Mouse (Mus musculus) midbrain, postnatal 0 days (tissue): Measurements from ENCODE around the gene Col5a1. TPM values are rescaled to one million over a fixed set of nuclear protein-coding genes. Genes with fewer than 3 reads are reported as not detected.

Source experiments
- ATAC-seq: fragments of 200-750 bp; cut with Nextera tagmentation; 2 replicates; pipeline ENCODE4 v1.8.0; 2017; ENCODE audit warnings: moderate number of reproducible peaks, mild to moderate bottlenecking, moderate TSS enrichment, moderate library complexity; ENCODE audit not compliant: low FRiP score
- DNase-seq: peaks from one replicate; pipeline ENCODE4 v3.0.0-alpha.2; 2015; ENCODE audit warnings: low spot score
- H3K27ac ChIP-seq: fragments of 300-500 bp; sonication (generic); 2 replicates; pipeline ENCODE4 v1.5.1; 2014; ENCODE audit warnings: low read depth, mild to moderate bottlenecking, low read length, mixed read lengths
- H3K27me3 ChIP-seq: fragments of 300-500 bp; sonication (generic); 2 replicates; pipeline ENCODE4 v1.6.1; 2014; ENCODE audit warnings: low read length, control low read depth, mixed read lengths; ENCODE audit not compliant: insufficient read depth
- H3K36me3 ChIP-seq: fragments of 300-500 bp; sonication (generic); 2 replicates; pipeline ENCODE4 v1.6.1; 2014; ENCODE audit warnings: low read length, control low read depth, mixed read lengths; ENCODE audit not compliant: insufficient read depth
- H3K4me1 ChIP-seq: fragments of 300-500 bp; sonication (generic); 2 replicates; pipeline ENCODE4 v1.6.1; 2014; ENCODE audit warnings: mild to moderate bottlenecking, control low read depth, antibody characterized with exemption, low read length, mixed read lengths; ENCODE audit not compliant: insufficient read depth
- H3K4me2 ChIP-seq: fragments of 300-500 bp; sonication (generic); 2 replicates; pipeline ENCODE4 v1.6.1; 2014; ENCODE audit warnings: low read depth, mild to moderate bottlenecking, low read length, mixed read lengths; ENCODE audit not compliant: poor library complexity, severe bottlenecking
- H3K4me3 ChIP-seq: fragments of 300-500 bp; sonication (generic); 2 replicates; pipeline ENCODE4 v1.5.1; 2014; ENCODE audit warnings: low read depth, mild to moderate bottlenecking, low read length, moderate library complexity
- H3K9ac ChIP-seq: fragments of 300-500 bp; sonication (generic); replicated peaks from 2 replicates; pipeline ENCODE4 v1.6.1; 2014; ENCODE audit warnings: mild to moderate bottlenecking, low read length, moderate library complexity, mixed read lengths; ENCODE audit not compliant: poor library complexity, severe bottlenecking
- H3K9me3 ChIP-seq: fragments of 300-500 bp; sonication (generic); 2 replicates; pipeline ENCODE4 v1.6.1; 2016; ENCODE audit warnings: low read length, control low read depth
- CTCF ChIP-seq: IDR thresholded peaks from 2 replicates; pipeline ENCODE4 v1.5.1; 2016; ENCODE audit warnings: antibody characterized with exemption, mild to moderate bottlenecking
- WGBS: fragments of 180-500 bp; shearing (Covaris S2); extraction: QIAGEN DNeasy Blood & Tissue Kit; methylation state at CpG from one replicate; pipeline ENCODE4 v1.1.7; 2014; 5-methylcytosine and 5-hydroxymethylcytosine counted together
- polyA plus RNA-seq: library from polyadenylated mRNA; unstranded; fragments of >200 nt; fragmentation: Nextera tagmentation; extraction: Ambion mirVana; gene quantifications from 2 replicates; pipeline ENCODE4 v1.2.1, GENCODE M21; 2015
- total RNA-seq: library from RNA; depleted of rRNA; stranded (reverse); fragments of >200 nt; gene quantifications from 2 replicates; pipeline ENCODE4 v1.2.3, GENCODE M21; 2014

Gene Col5a1
- total and polyA plus RNA-seq, 2 experiments from 2014 or later: 5.6 to 16.9 TPM

DNA sequence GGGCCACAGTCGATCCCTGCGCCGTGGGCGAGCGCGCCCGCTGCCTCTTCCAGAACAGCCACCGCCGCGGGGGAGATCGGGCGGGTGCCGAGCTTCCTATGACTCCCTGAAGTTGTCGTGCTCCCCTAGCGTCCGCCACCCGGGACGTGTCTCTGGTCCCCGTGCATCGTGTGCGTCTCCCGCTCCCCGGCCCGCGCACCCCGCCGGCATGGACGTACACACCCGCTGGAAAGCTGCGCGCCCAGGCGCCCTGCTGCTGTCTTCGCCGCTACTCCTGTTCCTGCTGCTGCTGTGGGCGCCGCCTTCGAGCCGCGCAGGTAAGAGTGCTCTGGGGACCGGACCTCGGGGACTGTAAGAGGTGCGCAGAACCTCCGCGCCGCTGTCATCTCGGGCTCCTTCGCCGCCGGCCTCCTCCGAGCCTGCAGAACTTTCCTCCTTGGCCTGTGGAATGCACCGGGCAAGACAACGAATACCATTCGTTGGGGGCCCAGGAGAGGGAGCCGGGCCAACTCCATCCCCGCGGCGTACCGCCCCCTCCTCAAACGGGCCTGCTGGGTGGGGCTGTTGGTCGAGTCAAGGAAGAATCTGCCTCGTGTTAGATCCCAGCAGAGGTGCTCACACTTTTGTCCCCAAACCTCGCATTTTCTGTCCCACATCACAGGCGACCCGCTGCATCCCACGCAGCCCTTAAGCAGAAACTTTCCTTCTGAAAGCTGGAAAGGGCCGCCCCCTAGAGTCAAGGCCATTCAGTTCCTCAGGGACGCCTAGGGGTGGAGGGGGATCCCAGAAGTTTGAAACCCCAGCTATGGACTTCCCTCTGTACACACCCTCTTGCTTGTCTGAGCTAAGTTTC lies 609 bp downstream of the Col5a1 start:
- H3K27ac ChIP-seq: no peak overlapping the region
- under 1% methylated on average over 64 of the region's 67 CpGs for WGBS
- 0 out of 2 replicates have a peak, but pooled peaks have one; percentile 21 for ATAC-seq

DNA sequence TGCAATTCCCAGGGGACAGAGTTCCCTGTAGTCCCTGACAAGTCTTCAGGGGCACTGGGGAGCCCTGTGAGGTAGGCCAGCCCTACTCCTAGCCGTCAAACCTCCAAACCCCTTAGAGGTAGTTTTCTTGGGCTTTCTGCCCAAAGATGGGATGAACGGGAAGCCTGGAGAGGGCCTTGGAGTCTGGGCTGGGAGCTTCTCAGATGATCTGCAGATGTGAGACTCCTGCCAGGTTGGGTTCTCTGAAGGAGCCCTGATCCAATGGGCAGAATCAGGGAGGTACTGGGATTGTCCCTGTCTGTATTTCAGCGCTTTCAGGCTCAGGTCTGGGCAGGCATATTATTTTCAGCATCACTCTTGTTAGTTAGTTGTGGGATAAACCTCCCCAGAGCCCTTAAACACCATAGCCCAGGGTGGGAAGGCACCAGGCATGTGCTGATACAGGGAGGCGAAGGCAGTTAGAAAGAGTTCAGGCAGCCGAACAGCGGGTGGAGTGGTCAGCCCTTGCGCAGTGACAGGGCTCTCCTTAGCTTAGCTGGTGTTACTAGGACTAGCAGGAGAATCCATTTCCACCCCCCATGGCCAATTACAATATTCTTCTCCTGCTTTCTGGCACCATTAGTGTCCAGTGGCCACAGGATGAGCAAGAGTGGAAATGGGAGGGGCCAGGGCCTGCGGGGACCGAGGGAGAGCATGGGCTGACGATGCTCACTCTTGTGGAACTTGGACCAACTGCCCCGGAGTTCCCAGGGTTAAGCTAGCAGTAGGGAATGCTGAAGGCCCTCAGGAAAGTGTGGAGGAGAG lies 1.4 kb downstream of the Col5a1 start:
- H3K9me3 ChIP-seq: no peaks in the 10 kb centered on the region
- H3K4me3 ChIP-seq: peak overlapping the region; percentile 47; the same call in 1 of the 2 replicates
- DNase-seq (no peak), ATAC-seq (no peak)
- peak overlapping the region; percentile 94 for H3K4me2 ChIP-seq
- no peaks in the 10 kb centered on the region for H3K36me3 ChIP-seq
- H3K4me1 ChIP-seq: 0 out of 2 replicates have a peak, but pooled peaks cover 2% of the 10 kb centered on the region
- 24% methylated on average over 11 of the region's 11 CpGs for WGBS
- no peak for TF ChIP-seq CTCF
- H3K27ac ChIP-seq: no peak overlapping the region
- peaks cover 9% of the 10 kb centered on the region; the same call in 1 of the 2 replicates for H3K27me3 ChIP-seq
- H3K9ac ChIP-seq: no peak overlapping the region

More for the DNA sequence above, 609 bp downstream of the Col5a1 start:
- Histone ChIP-seq H3K4me2 (peak overlapping the region; percentile 94), H3K4me1 (0 out of 2 replicates have a peak, but pooled peaks cover 2% of the 10 kb centered on the region), H3K9ac (peak overlapping the region; percentile 54), H3K4me3 (peak overlapping the region; percentile 47), H3K36me3 (no peaks in the 10 kb centered on the region), H3K9me3 (no peaks in the 10 kb centered on the region), H3K27me3 (peaks cover 9% of the 10 kb centered on the region; the same call in 1 of the 2 replicates)
- TF ChIP-seq CTCF: peak; percentile 66
- peak; percentile 46 for DNase-seq

DNA sequence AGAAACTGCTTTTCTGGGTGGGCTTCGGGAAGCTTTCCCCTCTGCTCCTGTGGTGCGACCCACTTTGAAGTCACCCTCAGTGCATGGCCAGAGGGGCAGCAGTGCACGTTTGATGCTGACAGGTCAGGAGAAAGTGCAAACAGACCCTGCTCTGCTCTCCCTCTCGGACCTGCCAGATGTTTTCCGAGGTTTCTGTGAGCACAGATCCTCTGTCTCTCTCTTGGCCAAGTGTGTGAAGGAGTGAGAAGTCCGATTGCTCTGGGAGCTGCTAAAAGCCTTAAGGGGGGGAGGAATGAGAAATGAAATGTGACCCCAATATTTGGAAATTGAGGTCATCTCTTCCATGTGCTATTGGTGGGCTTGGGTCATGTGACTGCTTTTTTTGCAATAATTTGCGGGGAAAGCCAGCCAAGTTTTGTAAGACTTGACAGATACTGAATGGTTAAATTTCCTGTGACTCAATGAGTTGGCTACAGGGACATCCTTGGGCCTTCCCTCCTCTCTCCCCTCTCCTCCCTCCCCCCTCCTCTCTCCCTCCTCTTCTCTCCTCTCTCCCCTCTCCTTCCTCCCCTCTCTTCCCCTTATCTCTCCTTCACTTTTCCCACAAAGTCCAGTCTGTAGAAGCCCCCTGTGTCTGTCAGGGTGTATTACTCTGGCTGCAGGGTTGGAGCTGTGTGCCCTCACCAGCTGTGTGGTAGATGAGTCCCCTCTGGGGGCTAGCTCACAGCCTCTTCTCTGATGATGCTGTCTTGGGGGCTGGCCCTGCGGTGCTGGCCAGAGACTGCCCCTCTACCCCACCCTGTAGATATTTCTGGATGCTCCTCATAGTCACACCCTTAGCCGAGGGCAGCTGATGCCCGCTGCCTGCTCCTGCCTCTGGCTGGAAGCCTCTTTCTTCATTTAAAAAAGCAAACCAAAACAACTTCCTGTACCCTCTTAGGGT lies 2.6 kb downstream of the Col5a1 start:
- Histone ChIP-seq H3K36me3 (no peaks in the 10 kb centered on the region), H3K4me1 (0 out of 2 replicates have a peak, but pooled peaks cover 2% of the 10 kb centered on the region), H3K9me3 (no peaks in the 10 kb centered on the region), H3K4me3 (no peak overlapping the region), H3K27me3 (peaks cover 9% of the 10 kb centered on the region; the same call in 1 of the 2 replicates), H3K9ac (no peak overlapping the region), H3K27ac (no peak overlapping the region), H3K4me2 (peak overlapping the region; percentile 2; the same call in 1 of the 2 replicates)
- ATAC-seq (no peak), DNase-seq (no peak)
- TF ChIP-seq CTCF: no peak
- WGBS: 32% methylated on average over 10 of the region's 10 CpGs

DNA sequence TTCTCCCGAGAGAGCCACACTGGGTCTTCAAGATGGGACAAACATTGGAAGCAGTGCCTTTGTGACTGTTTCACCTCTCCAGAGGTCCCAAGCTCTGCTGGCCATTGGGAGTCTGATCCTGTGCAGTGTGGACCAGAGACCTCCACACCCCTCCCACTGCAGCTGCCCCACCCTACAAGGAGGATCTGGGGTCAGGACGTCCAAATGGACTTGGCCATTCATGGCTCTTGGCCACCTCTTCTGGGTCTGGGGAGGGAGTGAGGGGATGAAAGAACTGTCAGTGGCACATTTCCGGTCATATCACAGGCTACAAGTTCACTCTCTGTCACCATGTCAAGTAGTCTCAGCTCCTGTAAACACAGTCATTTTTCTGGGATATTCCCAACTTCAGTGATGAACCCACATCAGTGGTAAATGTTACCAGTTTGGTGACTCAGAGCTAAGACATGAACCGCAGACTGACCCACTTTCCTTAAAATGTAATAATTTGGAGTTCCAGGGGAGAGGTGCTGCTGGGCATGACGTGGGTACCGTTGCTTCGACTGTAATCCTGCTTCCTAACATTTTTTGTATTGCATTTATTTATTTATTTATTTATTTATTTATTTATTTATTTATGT lies 5.8 kb downstream of the Col5a1 start:
- no peak for ATAC-seq
- no peak overlapping the region for H3K9ac ChIP-seq
- no peak overlapping the region for H3K4me3 ChIP-seq
- H3K27ac ChIP-seq: no peak overlapping the region
- TF ChIP-seq CTCF: no peak
- 89% methylated on average over 7 of the region's 7 CpGs for WGBS
- H3K36me3 ChIP-seq: no peaks in the 10 kb centered on the region
- H3K9me3 ChIP-seq: no peaks in the 10 kb centered on the region
- peaks cover 9% of the 10 kb centered on the region; the same call in 1 of the 2 replicates for H3K27me3 ChIP-seq
- H3K4me1 ChIP-seq: no peaks in the 10 kb centered on the region
- no peak overlapping the region for H3K4me2 ChIP-seq
- no peak for DNase-seq

DNA sequence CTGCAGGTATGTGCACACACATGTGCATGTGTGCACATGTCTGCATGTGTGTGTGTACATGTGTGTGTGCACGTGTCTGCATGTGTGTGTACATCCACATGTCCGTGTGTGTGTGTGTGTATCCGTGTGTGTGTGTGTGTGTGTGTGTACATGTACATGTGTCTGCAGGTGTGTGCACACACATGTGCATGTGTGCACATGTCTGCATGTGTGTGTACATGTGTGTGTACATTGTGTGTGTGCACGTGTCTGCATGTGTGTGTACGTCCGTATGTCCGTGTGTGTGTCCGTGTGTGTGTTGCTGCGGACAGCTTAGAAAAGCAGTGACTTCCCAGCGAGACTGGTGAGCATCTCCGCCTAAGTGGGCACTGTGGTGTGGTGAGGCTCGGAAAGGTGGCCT lies 6.8 kb downstream of the Col5a1 start:
- H3K27ac ChIP-seq: no peak overlapping the region
- no peak overlapping the region for H3K9ac ChIP-seq
- no peak overlapping the region for H3K4me2 ChIP-seq
- no peak for TF ChIP-seq CTCF
- H3K27me3 ChIP-seq: peaks cover 5% of the 10 kb centered on the region; the same call in 1 of the 2 replicates
- no peak for ATAC-seq
- no peaks in the 10 kb centered on the region for H3K4me1 ChIP-seq
- H3K4me3 ChIP-seq: no peak overlapping the region
- no peaks in the 10 kb centered on the region for H3K36me3 ChIP-seq
- WGBS: 96% methylated on average over 12 of the region's 12 CpGs
- H3K9me3 ChIP-seq: no peaks in the 10 kb centered on the region
- DNase-seq: no peak
